Mouse (Mus musculus) embryonic stem cell, embryonic (primary cell): Measurements from ENCODE around the gene Hist1h1b.
"Not testable (repeated sequence)": the region's sequence is repeated elsewhere in the genome, so short reads cannot be mapped to it uniquely, and the experiment has no call there.

Experiments
- CTCF ChIA-PET, 4 experiments: fragments of 300-600 bp in 2 of 4; fragments of 350-600 bp in 2 of 4; sonication (Branson Sonifier 250); formaldehyde crosslinking; loops; one replicate each; lab custom pipeline; 2022; ENCODE audit warnings: inconsistent platforms in 2 of 4; lab: Charles Lee
- POLR2A ChIA-PET, 4 experiments: fragments of 300-600 bp in 2 of 4; fragments of 350-600 bp in 2 of 4; sonication (Branson Sonifier 250); formaldehyde crosslinking; loops; one replicate each; lab custom pipeline; 2022; ENCODE audit warnings: antibody characterized with exemption in 4 of 4, inconsistent platforms in 1 of 4; lab: Charles Lee

Gene Hist1h1b

GRCm38 (mm10) chr13:21779767-21780731 lies at the start of gene Hist1h1b:
Hist1h1b (minus strand) TSS chr13:21780625.
- ChIA-PET CTCF (interaction anchor here in 1 of 4 experiments (0.7 kb wide), 1 partner anchor 264 kb away, joined by 3 read pairs; no protein-coding TSS in a partner anchor), POLR2A (interaction anchor here (0.6 to 22.5 kb wide), 81 partner anchors 7 to 1982 kb away, joined by 3 to 823 read pairs (median 5); partner anchors contain the start of genes Hist1h2ai (in 4 of the 4), Hist1h2ak (in 4 of the 4), Hist1h2bn (in 4 of the 4) and Hist1h3h (in 4 of the 4))

GRCm38 (mm10) chr13:21828511-21828910 lies 48.1 kb upstream of the Hist1h1b start:
- ChIA-PET CTCF (no interaction called here), POLR2A (interaction anchor here (0.7 to 6.3 kb wide), 35 partner anchors 33 to 1932 kb away, joined by 3 to 68 read pairs (median 5); partner anchors contain the start of genes Hist1h2ag (in 3 of the 4), Hist1h2ah (in 3 of the 4), Hist1h2ak (in 3 of the 4) and Hist1h2an (in 3 of the 4))

GRCm38 (mm10) chr13:21820082-21820890 lies 39.9 kb upstream of the Hist1h1b start:
- CTCF ChIA-PET, result not testable (repeated sequence)
- POLR2A ChIA-PET, result interaction anchor here in 3 of 4 experiments (0.6 to 4.1 kb wide), 16 partner anchors 10 to 1591 kb away, joined by 3 to 29 read pairs (median 10); partner anchors contain the start of genes Hist1h4n (in 3 of the 3), Hist1h2ag (in 2 of the 3), Hist1h2an (in 2 of the 3) and Hist1h2bj (in 2 of the 3)

GRCm38 (mm10) chr13:21812092-21812491 lies 31.7 kb upstream of the Hist1h1b start:
- POLR2A ChIA-PET, result interaction anchor here in 3 of 4 experiments (0.6 to 1.1 kb wide), 7 partner anchors 10 to 231 kb away, joined by 4 to 11 read pairs (median 4); partner anchors contain the start of genes Hist1h2ag (in 1 of the 3), Hist1h2ah (in 1 of the 3), Hist1h2bj (in 1 of the 3) and Hist1h2bk (in 1 of the 3)
- CTCF ChIA-PET, result not testable (repeated sequence)

DNA sequence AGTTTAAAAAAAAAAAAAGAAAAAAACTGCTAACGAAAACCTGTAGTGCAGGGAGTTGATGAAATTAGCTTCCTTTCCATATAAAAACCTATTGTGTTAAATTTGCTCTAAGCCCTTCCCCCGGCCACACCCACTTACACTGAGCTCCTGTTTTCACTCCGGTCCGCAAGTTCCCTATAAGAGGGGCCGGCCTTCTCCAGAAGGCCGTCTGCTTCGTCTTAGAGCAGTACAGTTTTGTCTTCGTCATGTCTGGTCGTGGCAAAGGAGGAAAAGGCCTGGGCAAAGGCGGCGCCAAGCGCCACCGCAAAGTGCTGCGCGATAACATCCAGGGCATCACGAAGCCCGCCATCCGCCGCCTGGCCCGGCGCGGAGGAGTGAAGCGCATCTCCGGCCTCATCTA lies 31.1 kb upstream of the Hist1h1b start, which contains the start of gene Hist1h4m:
TSS of gene Hist1h4m (plus strand) at position 208 of the 400 bp plus-strand sequence.
- CTCF ChIA-PET, result not testable (repeated sequence)
- POLR2A ChIA-PET, result interaction anchor here in 3 of 4 experiments (0.6 to 1.1 kb wide), 7 partner anchors 11 to 232 kb away, joined by 4 to 11 read pairs (median 4); partner anchors contain the start of genes Hist1h2ag (in 1 of the 3), Hist1h2ah (in 1 of the 3), Hist1h2bj (in 1 of the 3) and Hist1h2bk (in 1 of the 3)

DNA sequence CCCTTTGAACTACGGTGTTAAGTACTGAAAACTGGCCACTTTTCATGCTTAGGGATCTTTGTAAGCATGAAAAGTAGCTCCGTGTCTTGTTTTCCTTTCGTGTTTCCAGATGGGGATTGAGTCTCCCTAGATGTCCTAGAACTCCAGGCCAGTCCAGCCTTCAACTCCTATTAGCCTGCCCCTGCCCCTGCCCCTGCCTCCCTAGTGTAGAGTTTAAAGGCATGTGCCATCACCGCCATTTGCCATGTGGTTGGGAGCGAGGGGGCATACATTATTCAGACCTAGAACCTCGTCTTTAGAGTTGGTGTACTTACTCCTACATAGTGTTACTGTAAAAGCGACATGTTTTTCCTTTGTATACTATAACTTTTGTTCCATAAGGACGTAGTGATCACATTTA lies 30.6 kb upstream of the Hist1h1b start:
- POLR2A ChIA-PET, CTCF ChIA-PET: not testable (repeated sequence)

- POLR2A ChIA-PET, CTCF ChIA-PET: not testable (repeated sequence)
Observed at GRCm38 (mm10) chr13:21810073-21810472, 29.6 kb upstream of the Hist1h1b start, which contains the start of the genes Hist1h2bq and Hist1h2ao. Hist1h2bq (minus strand) TSS chr13:21810197. Hist1h2ao (plus strand) TSS chr13:21810465.

GRCm38 (mm10) chr13:21803058-21803457 lies 22.6 kb upstream of the Hist1h1b start:
- POLR2A ChIA-PET, CTCF ChIA-PET: not testable (repeated sequence)

DNA sequence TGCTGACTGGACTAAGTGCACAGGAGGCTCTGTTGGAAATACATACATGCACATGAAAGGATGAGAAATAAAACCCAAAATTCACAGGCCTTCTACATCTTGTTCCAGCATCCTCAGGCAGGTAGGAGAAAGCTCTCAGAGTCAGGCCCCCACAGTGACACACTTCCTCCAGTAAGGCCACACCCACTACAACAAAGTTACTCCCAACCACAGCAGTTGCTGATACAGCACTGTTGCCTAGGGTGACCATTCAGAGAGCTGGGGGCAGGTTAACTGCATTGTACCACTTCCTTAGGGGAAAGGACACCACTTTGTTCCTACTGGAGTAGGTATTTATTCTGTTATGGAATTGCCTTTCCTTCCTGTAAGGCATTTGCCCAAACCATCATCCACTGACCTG lies 16.7 kb upstream of the Hist1h1b start:
- CTCF ChIA-PET, POLR2A ChIA-PET: not testable (repeated sequence)

GRCm38 (mm10) chr13:21795584-21795983 lies 15.2 kb upstream of the Hist1h1b start:
- CTCF ChIA-PET, result no interaction called here
- POLR2A ChIA-PET, result interaction anchor here in 2 of 4 experiments (0.9 to 1.5 kb wide), 4 partner anchors 8 to 85 kb away, joined by 3 to 5 read pairs (median 4); partner anchors contain the start of genes Hist1h1b (in 1 of the 2), Hist1h2an (in 1 of the 2) and Hist1h2bp (in 1 of the 2)

GRCm38 (mm10) chr13:21790601-21791283 lies 10.3 kb upstream of the Hist1h1b start:
- POLR2A ChIA-PET, result interaction anchor here (0.5 to 22.5 kb wide), 55 partner anchors 8 to 1948 kb away, joined by 3 to 823 read pairs (median 5); partner anchors contain the start of genes Hist1h2ak (in 4 of the 4), Hist1h2bn (in 4 of the 4), Hist1h1b (in 3 of the 4) and Hist1h2ai (in 3 of the 4)

GRCm38 (mm10) chr13:21789925-21790324 lies 9.5 kb upstream of the Hist1h1b start:
- ChIA-PET POLR2A (interaction anchor here in 3 of 4 experiments (0.5 to 22.5 kb wide), 26 partner anchors 9 to 618 kb away, joined by 3 to 823 read pairs (median 10); partner anchors contain the start of genes Hist1h1b (in 3 of the 3), Hist1h2ai (in 3 of the 3), Hist1h2ak (in 3 of the 3) and Hist1h2bl (in 3 of the 3)), CTCF (no interaction called here)

More at GRCm38 (mm10) chr13:21790601-21791283, 10.3 kb upstream of the Hist1h1b start:
- CTCF ChIA-PET, result no interaction called here

DNA sequence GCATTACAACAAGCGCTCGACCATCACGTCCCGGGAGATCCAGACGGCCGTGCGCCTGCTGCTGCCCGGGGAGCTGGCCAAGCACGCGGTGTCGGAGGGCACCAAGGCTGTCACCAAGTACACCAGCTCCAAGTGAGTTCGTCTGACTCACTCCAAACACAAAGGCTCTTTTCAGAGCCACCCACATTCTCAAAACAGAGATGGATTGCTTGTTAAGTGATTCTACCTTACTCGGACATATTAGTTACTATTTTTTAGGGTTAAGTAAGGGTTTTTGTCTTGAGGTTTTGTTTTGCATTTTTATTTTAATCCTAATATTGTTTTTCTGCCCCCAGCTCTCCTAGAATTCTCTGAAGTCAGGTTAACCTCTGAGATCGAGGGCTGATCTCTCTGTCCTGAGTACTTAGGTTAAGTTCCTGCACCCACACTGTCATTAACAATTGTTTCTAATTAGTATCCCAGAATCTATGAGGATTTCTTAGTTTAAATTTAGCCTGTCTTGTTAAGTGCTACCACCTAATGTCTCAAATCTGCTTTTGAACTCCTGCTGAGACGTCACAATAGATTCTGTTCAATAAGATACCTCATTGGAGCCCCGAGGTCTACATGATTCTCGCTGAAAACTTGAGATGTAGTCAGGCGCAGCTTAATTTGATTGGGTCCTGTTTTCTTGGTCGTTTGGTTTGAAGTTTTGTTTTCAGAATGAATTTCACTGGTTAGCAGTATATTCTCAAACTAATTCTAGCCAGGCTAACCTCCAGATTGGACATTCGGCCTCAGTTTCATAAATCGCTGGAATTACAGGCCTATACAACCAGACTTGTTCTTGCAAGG lies 7.6 kb upstream of the Hist1h1b start:
- CTCF ChIA-PET, result interaction anchor here in 2 of 4 experiments (0.6 to 1.5 kb wide), 2 partner anchors 44 to 255 kb away, joined by 3 to 4 read pairs; partner anchors contain the start of genes Hist1h2ag (in 1 of the 2) and Hist1h2bj (in 1 of the 2)
- POLR2A ChIA-PET, result interaction anchor here (0.5 to 22.5 kb wide), 82 partner anchors 7 to 1956 kb away, joined by 3 to 823 read pairs (median 7); partner anchors contain the start of genes Hist1h2ag (in 4 of the 4), Hist1h2ai (in 4 of the 4), Hist1h2ak (in 4 of the 4) and Hist1h2bj (in 4 of the 4)

DNA sequence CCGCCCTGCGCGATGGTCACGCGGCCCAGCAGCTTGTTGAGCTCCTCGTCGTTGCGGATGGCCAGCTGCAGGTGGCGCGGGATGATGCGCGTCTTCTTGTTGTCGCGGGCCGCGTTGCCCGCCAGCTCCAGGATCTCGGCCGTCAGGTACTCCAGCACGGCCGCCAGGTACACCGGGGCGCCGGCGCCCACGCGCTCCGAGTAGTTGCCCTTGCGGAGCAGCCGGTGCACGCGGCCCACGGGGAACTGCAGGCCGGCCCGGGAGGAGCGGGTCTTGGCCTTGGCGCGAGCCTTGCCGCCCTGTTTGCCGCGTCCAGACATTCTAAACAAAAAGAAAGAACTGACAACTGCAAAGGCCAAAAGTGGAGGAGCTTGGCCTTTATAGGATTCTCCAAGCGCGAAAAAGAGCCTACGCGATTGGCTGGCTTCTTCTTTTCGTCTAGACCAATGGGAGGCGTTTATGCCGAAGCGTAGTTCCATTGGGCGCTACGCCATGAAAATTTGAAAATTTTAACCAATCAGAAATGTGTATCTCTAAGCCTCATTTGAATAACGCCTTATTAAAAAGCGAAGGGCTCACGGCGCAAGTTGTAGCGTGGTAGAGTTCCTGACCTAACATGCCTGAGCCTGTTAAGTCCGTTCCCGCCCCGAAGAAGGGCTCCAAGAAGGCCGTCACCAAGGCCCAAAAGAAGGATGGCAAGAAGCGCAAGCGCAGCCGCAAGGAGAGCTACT lies 6.6 kb upstream of the Hist1h1b start, which contains the start of the genes Hist1h2an and Hist1h2bp:
TSS of gene Hist1h2an (minus strand) at position 320 of the 731 bp plus-strand sequence.
TSS of gene Hist1h2bp (plus strand) at position 563 of the 731 bp plus-strand sequence.
- ChIA-PET POLR2A (interaction anchor here (0.6 to 22.5 kb wide), 94 partner anchors 8 to 1973 kb away, joined by 3 to 823 read pairs (median 5); partner anchors contain the start of genes Hist1h2ag (in 4 of the 4), Hist1h2ai (in 4 of the 4), Hist1h2ak (in 4 of the 4) and Hist1h2bj (in 4 of the 4)), CTCF (interaction anchor here in 2 of 4 experiments (0.6 to 1.5 kb wide), 2 partner anchors 43 to 256 kb away, joined by 3 to 4 read pairs; partner anchors contain the start of genes Hist1h2ag (in 1 of the 2) and Hist1h2bj (in 1 of the 2))
